Mouse (Mus musculus): ENCODE data around the gene Gna11. TPM values are rescaled to one million over a fixed set of nuclear protein-coding genes. Genes with fewer than 3 reads are reported as not detected.
A peak's percentile ranks its signal among the peaks of the same experiment; 100 is the strongest.

The Gna11 gene
- polyA plus RNA-seq, 1 experiment from 2014 or later = 97.6 TPM

GRCm38 (mm10) chr10:81569507-81570237, 24.7 kb upstream of the Gna11 start:
- ATAC-seq (no peak), DNase-seq (ENCODE audit: low spot score) (no peak)
- Histone ChIP-seq H3K36me3 (ENCODE audit: control insufficient read depth, insufficient read depth, low read length) (peaks cover 23% of the 10 kb centered on the region), H3K4me3 (ENCODE audit: low read depth, low read length) (no peak overlapping the region), H3K9me3 (replicated peaks; ENCODE audit: control insufficient read depth, low read length) (no peaks in the 10 kb centered on the region), H3K4me2 (ENCODE audit: low read length) (no peak overlapping the region), H3K27me3 (replicated peaks; ENCODE audit: control insufficient read depth, insufficient read depth, low read length) (peaks cover 26% of the 10 kb centered on the region), H3K9ac (ENCODE audit: low read length) (no peak overlapping the region), H3K27ac (ENCODE audit: low read depth, low read length) (peak overlapping the region; percentile 85; the same call in 1 of the 2 replicates), H3K4me1 (ENCODE audit: control insufficient read depth, insufficient read depth, low read length) (peaks cover 31% of the 10 kb centered on the region)
- WGBS = 22% methylated on average over 9 of the region's 9 CpGs

GRCm38 (mm10) chr10:81568381-81569191, 23.6 kb upstream of the Gna11 start:
- Histone ChIP-seq H3K36me3 (ENCODE audit: control insufficient read depth, insufficient read depth, low read length) (peaks cover 31% of the 10 kb centered on the region), H3K27ac (ENCODE audit: low read depth, low read length) (peak overlapping the region; percentile 66), H3K27me3 (replicated peaks; ENCODE audit: control insufficient read depth, insufficient read depth, low read length) (peaks cover 22% of the 10 kb centered on the region), H3K4me2 (ENCODE audit: low read length) (0 out of 2 replicates have a peak overlapping the region, but pooled peaks have one; percentile 14), H3K9ac (ENCODE audit: low read length) (0 out of 2 replicates have a peak overlapping the region, but pooled peaks have one; percentile 35), H3K9me3 (replicated peaks; ENCODE audit: control insufficient read depth, low read length) (no peaks in the 10 kb centered on the region), H3K4me3 (ENCODE audit: low read depth, low read length) (no peak overlapping the region), H3K4me1 (ENCODE audit: control insufficient read depth, insufficient read depth, low read length) (peaks cover 36% of the 10 kb centered on the region)
- DNase-seq (ENCODE audit: low spot score) = peak; percentile 78
- no peak for ATAC-seq
- WGBS = 7% methylated on average over 16 of the region's 16 CpGs

GRCm38 (mm10) chr10:81565257-81566228, 20.6 kb upstream of the Gna11 start:
- no peak overlapping the region for H3K27ac ChIP-seq (ENCODE audit: low read depth, low read length)
- H3K4me2 ChIP-seq (ENCODE audit: low read length) = no peak overlapping the region
- no peak overlapping the region for H3K9ac ChIP-seq (ENCODE audit: low read length)
- peaks cover 31% of the 10 kb centered on the region for H3K4me1 ChIP-seq (ENCODE audit: control insufficient read depth, insufficient read depth, low read length)
- H3K27me3 ChIP-seq (replicated peaks; ENCODE audit: control insufficient read depth, insufficient read depth, low read length) = peaks cover 10% of the 10 kb centered on the region; the same call in 1 of the 2 replicates
- H3K36me3 ChIP-seq (ENCODE audit: control insufficient read depth, insufficient read depth, low read length) = peaks cover 41% of the 10 kb centered on the region
- DNase-seq (ENCODE audit: low spot score) (no peak), ATAC-seq (no peak)
- no peaks in the 10 kb centered on the region for H3K9me3 ChIP-seq (replicated peaks; ENCODE audit: control insufficient read depth, low read length)
- WGBS = 36% methylated on average over 20 of the region's 20 CpGs
- H3K4me3 ChIP-seq (ENCODE audit: low read depth, low read length) = no peak overlapping the region

GRCm38 (mm10) chr10:81564734-81565133, 19.7 kb upstream of the Gna11 start:
- Histone ChIP-seq H3K27ac (ENCODE audit: low read depth, low read length) (no peak overlapping the region), H3K4me2 (ENCODE audit: low read length) (no peak overlapping the region), H3K36me3 (ENCODE audit: control insufficient read depth, insufficient read depth, low read length) (peaks cover 41% of the 10 kb centered on the region), H3K4me1 (ENCODE audit: control insufficient read depth, insufficient read depth, low read length) (peaks cover 27% of the 10 kb centered on the region), H3K9ac (ENCODE audit: low read length) (no peak overlapping the region), H3K9me3 (replicated peaks; ENCODE audit: control insufficient read depth, low read length) (no peaks in the 10 kb centered on the region), H3K27me3 (replicated peaks; ENCODE audit: control insufficient read depth, insufficient read depth, low read length) (peaks cover 10% of the 10 kb centered on the region; the same call in 1 of the 2 replicates), H3K4me3 (ENCODE audit: low read depth, low read length) (no peak overlapping the region)
- 17% methylated on average over 10 of the region's 10 CpGs for WGBS
- ATAC-seq = no peak
- DNase-seq (ENCODE audit: low spot score) = peak; percentile 59

- H3K27ac ChIP-seq (ENCODE audit: low read depth, low read length) = no peak overlapping the region
- no peaks in the 10 kb centered on the region for H3K9me3 ChIP-seq (replicated peaks; ENCODE audit: control insufficient read depth, low read length)
- H3K9ac ChIP-seq (ENCODE audit: low read length) = no peak overlapping the region
- H3K4me3 ChIP-seq (ENCODE audit: low read depth, low read length) = no peak overlapping the region
- 3% methylated on average over 10 of the region's 10 CpGs for WGBS
- peaks cover 41% of the 10 kb centered on the region for H3K36me3 ChIP-seq (ENCODE audit: control insufficient read depth, insufficient read depth, low read length)
- DNase-seq (ENCODE audit: low spot score) = no peak
- H3K4me1 ChIP-seq (ENCODE audit: control insufficient read depth, insufficient read depth, low read length) = peaks cover 26% of the 10 kb centered on the region
- no peak for ATAC-seq
- H3K27me3 ChIP-seq (replicated peaks; ENCODE audit: control insufficient read depth, insufficient read depth, low read length) = peaks cover 8% of the 10 kb centered on the region; the same call in 1 of the 2 replicates
- peak overlapping the region; percentile 17; the same call in 1 of the 2 replicates for H3K4me2 ChIP-seq (ENCODE audit: low read length)
Measured at GRCm38 (mm10) chr10:81564216-81564615, 19.2 kb upstream of the Gna11 start.

- Histone ChIP-seq H3K4me3 (ENCODE audit: low read depth, low read length) (no peak overlapping the region), H3K27ac (ENCODE audit: low read depth, low read length) (no peak overlapping the region), H3K9me3 (replicated peaks; ENCODE audit: control insufficient read depth, low read length) (no peaks in the 10 kb centered on the region), H3K36me3 (ENCODE audit: control insufficient read depth, insufficient read depth, low read length) (peaks cover 41% of the 10 kb centered on the region), H3K9ac (ENCODE audit: low read length) (no peak overlapping the region; the same call in 1 of the 2 replicates), H3K4me1 (ENCODE audit: control insufficient read depth, insufficient read depth, low read length) (peaks cover 23% of the 10 kb centered on the region), H3K27me3 (replicated peaks; ENCODE audit: control insufficient read depth, insufficient read depth, low read length) (peaks cover 8% of the 10 kb centered on the region; the same call in 1 of the 2 replicates), H3K4me2 (ENCODE audit: low read length) (no peak overlapping the region)
- DNase-seq (ENCODE audit: low spot score) (no peak), ATAC-seq (no peak)
- 57% methylated on average over 6 of the region's 6 CpGs for WGBS
Measured at GRCm38 (mm10) chr10:81563481-81563880, 18.5 kb upstream of the Gna11 start.

- ATAC-seq (no peak), DNase-seq (ENCODE audit: low spot score) (no peak)
- H3K4me2 ChIP-seq (ENCODE audit: low read length) = no peak overlapping the region
- no peak overlapping the region for H3K27ac ChIP-seq (ENCODE audit: low read depth, low read length)
- H3K9me3 ChIP-seq (replicated peaks; ENCODE audit: control insufficient read depth, low read length) = no peaks in the 10 kb centered on the region
- H3K4me1 ChIP-seq (ENCODE audit: control insufficient read depth, insufficient read depth, low read length) = peaks cover 19% of the 10 kb centered on the region; the same call in 1 of the 2 replicates
- 72% methylated on average over 6 of the region's 6 CpGs for WGBS
- peaks cover 41% of the 10 kb centered on the region for H3K36me3 ChIP-seq (ENCODE audit: control insufficient read depth, insufficient read depth, low read length)
- H3K27me3 ChIP-seq (replicated peaks; ENCODE audit: control insufficient read depth, insufficient read depth, low read length) = peaks cover 8% of the 10 kb centered on the region; the same call in 1 of the 2 replicates
- no peak overlapping the region for H3K4me3 ChIP-seq (ENCODE audit: low read depth, low read length)
- H3K9ac ChIP-seq (ENCODE audit: low read length) = 0 out of 2 replicates have a peak overlapping the region, but pooled peaks have one; percentile 25
Measured at GRCm38 (mm10) chr10:81562411-81562810, 17.4 kb upstream of the Gna11 start.

All from forebrain, embryonic 14.5 days (tissue).